Mouse (Mus musculus) hindlimb bud, embryonic 11.5 days (tissue): ENCODE results near the gene Nr4a1.

Experiments
- DNase-seq: peaks from one replicate; pipeline ENCODE4 v3.0.0-alpha.2; 2012; ENCODE audit warnings: low read depth, low spot score; ENCODE audit errors: extremely low spot score

Gene Nr4a1

DNA sequence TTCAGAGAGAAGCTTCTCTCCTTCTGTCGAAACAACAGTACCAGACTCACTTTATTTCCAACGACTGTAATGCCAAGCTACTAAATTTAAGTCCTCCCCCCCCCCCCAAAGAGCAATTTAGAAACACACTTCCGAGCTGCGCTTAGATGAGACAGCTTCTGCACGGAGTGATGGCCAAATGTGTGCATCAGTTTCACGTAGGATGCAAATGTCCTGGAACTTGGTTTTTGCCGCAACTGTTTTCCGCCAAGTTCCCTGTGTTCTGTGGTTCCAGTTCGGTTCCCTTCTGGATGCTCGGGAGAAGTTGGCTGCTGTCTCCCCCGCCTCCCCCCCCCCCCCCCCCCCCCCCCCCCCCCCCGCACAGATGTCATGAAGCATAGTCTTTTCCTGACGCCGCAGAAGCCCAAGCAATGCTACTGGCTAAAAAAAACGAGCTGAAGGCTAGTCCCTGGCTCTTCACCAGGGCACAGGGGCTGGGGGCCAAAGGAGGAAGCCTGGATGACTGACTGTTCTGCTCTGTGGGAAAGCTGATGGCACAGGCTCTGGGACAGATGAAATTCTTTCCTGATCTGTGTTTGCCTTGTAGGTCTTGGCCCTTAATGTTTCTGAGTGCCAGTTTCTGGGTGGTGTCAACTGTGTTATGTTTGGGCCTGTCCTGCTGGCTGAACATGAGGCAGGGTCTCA lies 57.2 kb downstream of the Nr4a1 start:
- DNase-seq, result no peak

DNA sequence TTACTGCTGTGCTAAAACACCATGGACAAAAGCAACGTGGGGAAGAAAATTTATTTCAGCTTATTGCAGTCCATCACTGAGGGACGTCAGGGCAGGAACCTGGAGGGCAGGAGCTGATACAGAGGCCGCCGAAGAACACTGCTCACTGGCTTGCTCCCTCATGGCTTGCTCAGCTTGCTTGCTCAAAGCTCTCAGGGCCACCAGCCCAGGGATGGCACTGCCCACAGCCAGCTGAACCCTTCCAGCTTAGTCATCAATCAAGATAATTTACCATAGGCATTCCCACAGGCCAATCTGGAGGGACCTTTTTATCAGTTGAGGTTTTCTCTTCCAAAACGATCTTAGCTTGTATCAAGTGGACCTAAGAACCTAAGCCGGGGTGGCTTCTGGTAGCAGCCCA lies 57.9 kb downstream of the Nr4a1 start:
- DNase-seq, result no peak

DNA sequence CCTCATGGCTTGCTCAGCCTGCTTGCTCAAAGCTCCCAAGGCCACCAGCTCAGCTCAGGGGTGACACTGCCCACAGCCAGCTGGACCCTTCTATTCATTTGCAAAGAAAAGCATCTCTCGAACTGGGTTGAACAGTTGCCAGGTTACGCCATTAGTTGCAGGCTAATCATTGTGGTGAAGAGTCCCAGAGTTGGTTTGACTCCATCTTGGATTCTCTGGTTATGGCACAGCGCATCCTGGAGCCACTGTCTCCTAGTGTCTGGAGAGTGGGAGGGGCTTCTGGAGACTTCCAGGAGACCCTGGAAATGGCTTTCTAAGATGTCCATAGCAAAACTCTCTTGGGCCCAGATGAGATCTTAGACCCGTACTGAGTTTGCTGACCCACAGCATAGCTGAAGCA lies 61.3 kb downstream of the Nr4a1 start:
- no peak for DNase-seq

DNA sequence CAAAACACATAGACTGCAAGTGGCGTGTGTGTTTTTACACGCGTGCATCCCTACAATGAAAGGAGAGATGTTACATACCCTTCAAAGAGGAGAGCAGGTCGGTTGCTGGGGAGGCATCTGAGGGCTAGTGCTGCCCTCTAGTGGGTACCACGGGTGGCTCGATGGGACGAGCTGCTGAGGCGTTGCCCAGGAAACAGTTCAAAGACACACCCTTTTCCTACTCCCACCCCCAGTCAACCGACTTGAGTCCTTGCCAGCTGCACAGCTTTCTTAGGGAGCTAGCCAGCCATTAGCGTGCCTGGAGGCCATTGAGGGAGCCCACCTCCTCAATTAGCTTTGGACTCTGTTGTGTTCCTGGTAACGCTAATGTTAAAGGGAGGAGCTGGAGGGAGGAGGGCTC lies 61.8 kb downstream of the Nr4a1 start:
- peak; percentile 85 for DNase-seq

DNA sequence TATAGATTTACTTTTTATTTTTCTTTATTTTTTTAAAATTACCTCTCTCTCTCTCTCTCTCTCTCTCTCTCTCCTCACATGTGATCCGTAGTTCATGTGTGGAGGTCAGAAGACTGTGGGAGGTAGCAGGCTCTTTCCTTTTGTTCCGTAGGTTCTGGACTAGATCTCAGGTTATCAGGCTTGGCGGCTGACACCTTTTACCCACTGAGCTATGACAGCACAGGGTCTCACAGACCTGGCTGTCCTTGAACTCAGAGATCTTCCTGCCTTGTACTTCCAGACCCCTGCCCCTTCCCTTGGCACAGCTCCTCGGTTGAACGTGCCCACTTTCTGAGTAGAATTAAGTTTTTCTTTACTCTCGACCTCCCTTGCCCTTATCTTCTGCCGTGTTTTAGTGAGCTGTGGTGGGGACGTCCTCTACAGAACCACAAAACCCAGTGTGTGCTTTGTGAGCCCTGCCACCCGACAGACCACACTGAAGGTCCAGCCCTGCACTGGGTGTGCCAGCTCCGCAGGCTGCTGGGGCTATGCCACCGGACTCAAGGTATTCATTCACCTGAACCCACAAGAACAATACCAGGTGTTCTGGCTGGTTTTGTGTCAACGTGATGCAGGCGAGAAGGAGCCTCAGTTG lies 62.3 kb downstream of the Nr4a1 start:
- DNase-seq, result no peak

DNA sequence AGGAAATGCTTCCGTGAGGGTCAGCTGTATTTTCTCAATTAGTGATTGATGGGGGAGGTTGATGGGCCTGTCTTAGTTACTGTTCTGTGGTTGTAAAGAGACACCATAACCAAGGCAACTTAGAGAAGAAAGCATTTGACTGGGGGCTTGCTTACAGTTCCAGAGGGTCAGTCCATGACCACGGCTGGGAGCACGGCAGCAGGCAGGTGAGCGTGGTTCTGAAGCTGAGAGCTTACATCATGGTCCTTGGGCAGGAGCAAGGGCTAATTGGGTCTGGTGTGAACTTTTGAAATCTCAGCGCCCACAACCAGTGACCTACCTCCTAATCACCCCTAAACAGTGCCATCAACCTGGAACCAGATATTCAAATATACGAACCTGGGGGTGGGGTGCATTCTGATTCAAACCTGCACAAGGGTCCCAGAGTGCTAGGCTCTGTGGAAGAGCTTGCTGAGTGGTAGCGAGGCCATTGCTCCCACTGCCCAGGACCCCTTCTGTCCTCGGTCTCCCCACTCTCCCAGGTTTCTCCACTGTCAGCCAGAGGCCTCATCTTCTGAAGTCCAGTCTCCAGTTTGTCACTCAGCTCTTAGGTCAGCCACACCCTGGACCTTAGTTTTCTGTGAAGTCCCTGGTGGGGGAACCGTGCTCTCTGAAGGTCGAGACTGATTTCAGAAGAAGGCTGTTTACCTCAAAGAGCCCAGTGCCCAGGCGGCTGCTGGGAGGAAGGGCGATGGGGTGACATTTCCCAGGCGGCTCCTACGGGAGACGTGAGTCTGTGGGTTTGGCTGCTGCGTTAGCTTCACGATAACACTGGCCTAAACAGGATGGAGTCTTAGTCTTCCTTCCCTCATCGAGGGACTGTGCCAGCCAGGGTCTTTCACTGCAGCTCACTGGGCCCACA lies 63.1 kb downstream of the Nr4a1 start:
- DNase-seq, result no peak

DNA sequence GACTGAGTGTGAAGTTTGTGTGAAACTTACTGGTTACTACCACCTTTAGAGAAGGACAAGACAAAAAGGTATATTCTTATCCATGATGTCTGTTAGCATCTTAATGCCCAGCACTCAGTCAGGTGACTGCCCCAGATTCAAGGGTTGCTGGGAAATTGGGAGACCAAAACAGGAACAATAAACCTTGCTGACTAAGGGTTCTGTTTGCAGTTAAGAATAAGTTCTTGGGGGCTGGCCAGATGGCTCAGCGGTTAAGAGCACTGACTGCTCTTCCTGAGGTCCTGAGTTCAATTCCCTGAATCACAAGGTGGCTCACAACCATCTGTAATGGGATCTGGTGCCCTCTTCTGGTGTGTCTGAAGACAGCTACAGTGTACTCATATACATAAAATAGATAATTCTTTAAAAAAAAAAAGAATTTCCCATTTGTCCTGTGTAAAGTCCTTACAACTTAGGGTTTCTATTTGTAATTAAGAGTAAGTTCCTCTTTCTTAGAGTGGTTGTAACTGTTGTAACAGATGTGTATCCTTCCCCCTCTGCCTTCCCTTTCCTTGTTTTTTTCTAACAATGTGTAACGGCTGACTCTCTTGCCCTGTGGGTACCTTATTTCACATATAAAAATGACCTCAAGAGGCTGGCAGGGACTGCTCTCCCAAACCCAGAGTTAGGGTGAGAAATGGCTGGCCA lies 63.9 kb downstream of the Nr4a1 start:
- no peak for DNase-seq

DNA sequence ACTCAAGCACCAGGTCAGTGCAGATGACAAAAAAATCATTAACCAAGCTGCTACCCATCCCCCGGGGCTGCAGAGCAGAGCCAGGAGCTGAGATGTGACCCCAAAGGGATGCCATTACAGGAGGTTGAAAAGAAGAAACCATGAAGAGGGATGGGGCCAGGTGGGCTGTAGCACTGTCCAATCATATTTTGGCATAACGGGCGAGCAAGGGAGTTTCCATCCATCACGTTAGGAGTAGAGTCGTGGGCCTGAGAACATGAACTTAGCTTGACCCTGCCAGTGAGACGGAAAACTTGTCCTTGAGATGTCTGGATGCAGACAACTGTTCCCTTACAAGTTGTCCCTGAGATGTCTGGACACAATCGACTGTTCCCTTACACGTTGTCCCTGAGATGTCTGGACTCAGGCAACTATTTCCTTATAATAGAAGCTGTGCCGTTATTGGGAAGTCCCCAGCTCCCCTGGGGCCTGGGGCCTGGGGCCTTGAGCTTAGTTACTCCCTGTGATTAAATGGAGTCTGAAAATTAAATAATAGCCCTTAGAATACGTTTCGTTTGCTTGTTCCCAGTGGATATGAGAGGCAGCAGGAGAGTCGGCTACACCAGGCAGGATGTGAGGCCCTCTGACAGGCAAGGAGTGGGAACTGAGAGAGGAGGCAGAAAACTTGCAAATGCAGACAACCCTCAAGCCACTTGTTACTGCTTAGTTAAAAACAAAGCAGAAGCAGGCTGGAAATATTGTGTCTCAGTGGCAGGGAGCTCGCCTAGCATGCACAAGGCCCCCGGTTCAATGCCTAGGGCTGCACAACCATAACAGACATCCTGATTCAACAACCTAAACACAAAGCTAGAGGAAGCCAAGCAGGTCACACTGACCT lies 65.1 kb downstream of the Nr4a1 start:
- no peak for DNase-seq

DNA sequence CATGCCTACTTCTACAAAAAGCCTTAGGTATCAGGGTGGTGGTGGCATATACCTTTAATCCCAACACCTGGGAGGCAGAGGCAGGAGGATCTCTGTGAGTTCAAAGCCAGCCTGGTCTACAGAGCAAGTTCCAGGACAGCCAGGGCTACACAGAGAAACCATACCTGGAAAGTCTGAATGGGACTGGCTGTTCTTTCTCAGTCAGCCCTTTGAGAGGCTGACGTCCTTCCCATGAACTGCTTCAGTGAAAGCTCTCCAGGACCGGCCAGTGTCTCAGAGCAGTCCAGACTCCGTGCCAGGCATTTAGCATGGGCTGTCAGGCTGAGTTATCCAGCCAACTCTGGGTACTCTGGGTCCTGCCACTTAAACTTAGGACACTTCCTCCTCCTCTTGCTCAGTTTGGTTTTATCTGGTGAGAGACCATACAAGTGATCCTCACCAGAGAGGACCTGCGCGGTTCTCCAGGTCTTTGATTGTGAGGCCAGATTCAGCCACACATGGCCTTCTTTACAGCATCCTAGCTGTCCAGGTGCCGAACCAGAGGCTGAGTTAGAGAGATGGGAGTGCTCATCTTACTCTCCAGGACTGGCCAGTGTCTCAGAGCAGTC lies 66.0 kb downstream of the Nr4a1 start:
- DNase-seq, result no peak

DNA sequence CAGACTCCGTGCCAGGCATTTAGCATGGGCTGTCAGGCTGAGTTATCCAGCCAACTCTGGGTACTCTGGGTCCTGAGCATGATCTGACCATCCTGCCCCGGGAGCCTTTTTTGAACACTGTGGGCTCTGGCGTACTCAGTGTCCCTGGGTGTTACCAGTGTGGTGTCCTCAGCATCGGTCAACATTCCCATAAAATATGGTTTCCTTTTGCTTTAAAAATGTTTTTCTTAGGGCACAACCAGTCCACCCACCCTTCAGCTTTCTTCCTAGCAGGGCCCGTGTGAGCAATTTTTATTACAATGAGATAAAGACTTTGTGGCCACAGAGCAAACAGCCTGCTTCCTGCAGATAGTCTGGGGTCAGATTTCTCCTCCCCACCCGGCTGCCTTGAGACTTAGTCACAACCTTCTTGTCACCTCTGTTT lies 66.6 kb downstream of the Nr4a1 start:
- DNase-seq, result no peak

DNA sequence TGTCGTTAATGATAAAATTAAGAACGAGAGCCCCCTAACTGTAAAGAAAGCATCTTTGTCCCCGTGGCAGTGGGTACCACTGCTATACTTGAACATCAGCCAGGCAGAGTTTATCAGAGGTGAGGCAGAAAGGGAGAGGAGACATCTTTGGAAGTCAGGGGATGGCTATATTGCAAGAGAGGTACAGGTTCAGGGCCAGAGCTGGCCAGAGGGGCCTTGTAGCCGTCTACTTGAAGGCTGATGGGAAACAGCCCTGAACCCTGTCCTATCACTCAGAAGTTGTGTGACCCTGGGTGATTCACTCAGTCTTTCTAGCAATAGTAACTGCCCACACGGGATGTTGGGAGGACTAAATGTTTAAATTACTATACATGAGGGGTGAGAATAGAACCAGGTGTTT lies 67.1 kb downstream of the Nr4a1 start:
- DNase-seq, result no peak

DNA sequence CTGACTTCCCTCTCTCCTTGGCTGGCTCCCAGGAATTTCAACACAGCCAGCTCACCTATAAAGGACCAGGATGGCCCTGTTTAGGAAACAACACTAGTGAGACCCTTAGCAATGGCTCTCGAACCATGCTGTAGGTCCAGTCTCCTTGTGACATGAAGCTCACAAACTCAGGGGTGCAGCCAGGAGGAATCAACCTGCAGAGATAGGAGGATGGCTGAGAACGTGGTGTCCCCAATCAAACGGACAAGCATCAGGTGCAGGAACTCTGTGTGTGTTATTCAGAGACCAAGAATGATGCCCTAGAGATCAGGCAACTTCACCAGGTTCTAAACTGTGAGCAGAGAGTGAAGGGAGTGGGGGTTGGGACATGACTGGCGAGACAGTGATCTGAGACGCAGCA lies 68.0 kb downstream of the Nr4a1 start:
- DNase-seq, result no peak

DNA sequence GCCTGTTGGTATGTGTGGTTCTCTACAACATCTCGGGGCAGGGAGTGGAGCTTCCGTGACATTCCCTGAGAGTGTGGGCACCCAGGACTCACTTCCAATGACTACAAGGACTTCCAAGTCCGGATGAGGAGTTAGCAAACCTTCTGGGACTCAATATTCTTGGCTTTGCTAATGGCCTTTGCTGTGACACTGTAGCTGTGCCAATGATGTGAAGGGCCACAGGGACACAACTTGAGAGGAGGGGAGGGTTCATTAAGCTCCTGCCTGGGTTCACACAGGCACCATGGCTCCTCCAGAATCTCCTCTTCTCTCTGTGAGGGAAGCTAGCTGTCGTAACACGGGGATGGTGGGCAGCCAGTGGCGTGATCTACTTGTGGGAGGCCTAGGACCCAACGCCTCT lies 68.6 kb downstream of the Nr4a1 start:
- DNase-seq, result no peak

DNA sequence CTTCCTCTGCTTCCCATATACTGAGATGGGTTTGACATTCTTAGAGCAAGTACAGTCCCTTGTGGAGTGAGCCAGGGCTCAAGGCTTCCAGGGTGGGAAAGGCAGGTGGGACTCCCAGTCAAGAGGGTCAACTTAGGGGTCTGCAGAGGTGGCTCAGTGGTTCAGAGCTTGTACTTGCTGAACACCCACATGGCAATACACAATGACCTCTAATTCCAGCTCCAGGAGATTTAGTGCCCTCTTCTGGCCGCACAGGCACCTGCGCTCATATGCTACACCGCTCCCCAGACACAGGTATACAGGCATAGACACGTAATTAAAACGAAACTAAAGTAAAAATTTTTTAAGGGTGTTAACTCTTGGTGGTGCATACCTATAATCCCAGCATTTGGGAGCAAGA lies 69.4 kb downstream of the Nr4a1 start:
- no peak for DNase-seq
